Mouse (Mus musculus) liver, embryonic 11.5 days (tissue): ENCODE measurements around the gene Trip13. TPM values are rescaled to one million over a fixed set of nuclear protein-coding genes. Genes with fewer than 3 reads are reported as not detected.

ENCODE experiments used
- ATAC-seq: fragments of 200-750 bp; cut with Nextera tagmentation; replicated peaks from 2 replicates; pipeline ENCODE4 v1.8.0; 2017; ENCODE audit warnings: moderate number of reproducible peaks, mild to moderate bottlenecking, moderate TSS enrichment, moderate library complexity; ENCODE audit not compliant: low FRiP score
- DNase-seq: peaks from one replicate; pipeline ENCODE4 v3.0.0-alpha.2; 2017; ENCODE audit warnings: low spot score
- H3K27ac ChIP-seq: fragments of 300-500 bp; sonication (generic); 2 replicates; pipeline ENCODE4 v1.5.1; 2014; ENCODE audit warnings: mild to moderate bottlenecking, low read depth, low read length, control low read depth
- H3K27me3 ChIP-seq: fragments of 300-500 bp; sonication (generic); replicated peaks from 2 replicates; pipeline ENCODE4 v1.6.1; 2014; ENCODE audit warnings: low read length, mixed read lengths; ENCODE audit not compliant: control insufficient read depth, insufficient read depth
- H3K36me3 ChIP-seq: fragments of 300-500 bp; sonication (generic); 2 replicates; pipeline ENCODE4 v1.6.1; 2014; ENCODE audit warnings: mild to moderate bottlenecking, low read length, moderate library complexity, mixed read lengths; ENCODE audit not compliant: control insufficient read depth, insufficient read depth
- H3K4me1 ChIP-seq: fragments of 300-500 bp; sonication (generic); replicated peaks from 2 replicates; pipeline ENCODE4 v1.6.1; 2014; ENCODE audit warnings: low read length, mixed read lengths; ENCODE audit not compliant: control insufficient read depth, insufficient read depth
- H3K4me2 ChIP-seq: fragments of 300-500 bp; sonication (generic); 2 replicates; pipeline ENCODE4 v1.6.1; 2014; ENCODE audit warnings: mild to moderate bottlenecking, control low read depth, moderate library complexity
- H3K4me3 ChIP-seq: fragments of 300-500 bp; sonication (generic); 2 replicates; pipeline ENCODE4 v1.5.1; 2014; ENCODE audit warnings: low read depth, low read length, control low read depth
- H3K9ac ChIP-seq: fragments of 300-500 bp; sonication (generic); 2 replicates; pipeline ENCODE4 v1.6.1; 2014; ENCODE audit warnings: low read depth, low read length, control low read depth
- H3K9me3 ChIP-seq: fragments of 300-500 bp; sonication (generic); 2 replicates; pipeline ENCODE4 v1.6.1; 2016; ENCODE audit warnings: low read length, inconsistent platforms, mixed read lengths; ENCODE audit not compliant: control insufficient read depth
- WGBS: fragments of 180-500 bp; shearing (Covaris S2); extraction: QIAGEN DNeasy Blood & Tissue Kit; methylation state at CpG from one replicate; pipeline ENCODE4 v1.1.7; 2014; 5-methylcytosine and 5-hydroxymethylcytosine counted together
- polyA plus RNA-seq: library from polyadenylated mRNA; unstranded; fragments of >200 nt; fragmentation: Nextera tagmentation; extraction: Ambion mirVana; gene quantifications from 2 replicates; pipeline ENCODE4 v1.2.1, GENCODE M21; 2014

The Trip13 gene
- polyA plus RNA-seq, 1 experiment from 2014 or later, result 60.4 TPM

DNA sequence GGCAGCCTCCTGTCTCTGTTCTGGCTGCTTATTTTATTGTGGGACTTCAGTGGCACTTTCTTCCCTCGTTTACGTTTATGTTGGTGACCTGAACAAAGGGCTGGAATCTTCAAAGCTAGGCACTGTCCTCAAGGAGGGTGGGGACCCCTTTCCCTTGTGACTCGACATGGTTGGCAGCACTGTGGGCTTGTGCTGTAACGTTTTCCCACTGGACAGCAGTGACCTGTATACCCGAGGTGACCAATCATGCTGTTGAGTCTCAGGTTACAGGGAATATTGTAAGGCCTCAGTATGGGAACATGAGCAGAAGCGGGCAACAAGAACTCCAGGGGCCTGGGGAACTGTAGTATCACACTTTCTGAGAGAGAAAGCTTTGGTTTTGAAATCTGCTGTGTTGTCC lies 17.1 kb upstream of the Trip13 start:
- Histone ChIP-seq H3K27ac (no peak overlapping the region), H3K4me1 (no peaks in the 10 kb centered on the region), H3K36me3 (peaks cover 18% of the 10 kb centered on the region; the same call in 1 of the 2 replicates), H3K4me3 (no peak overlapping the region), H3K4me2 (no peak overlapping the region), H3K9ac (no peak overlapping the region), H3K27me3 (no peaks in the 10 kb centered on the region), H3K9me3 (no peaks in the 10 kb centered on the region)
- 76% methylated on average over 6 of the region's 6 CpGs for WGBS
- ATAC-seq (no peak), DNase-seq (no peak)

DNA sequence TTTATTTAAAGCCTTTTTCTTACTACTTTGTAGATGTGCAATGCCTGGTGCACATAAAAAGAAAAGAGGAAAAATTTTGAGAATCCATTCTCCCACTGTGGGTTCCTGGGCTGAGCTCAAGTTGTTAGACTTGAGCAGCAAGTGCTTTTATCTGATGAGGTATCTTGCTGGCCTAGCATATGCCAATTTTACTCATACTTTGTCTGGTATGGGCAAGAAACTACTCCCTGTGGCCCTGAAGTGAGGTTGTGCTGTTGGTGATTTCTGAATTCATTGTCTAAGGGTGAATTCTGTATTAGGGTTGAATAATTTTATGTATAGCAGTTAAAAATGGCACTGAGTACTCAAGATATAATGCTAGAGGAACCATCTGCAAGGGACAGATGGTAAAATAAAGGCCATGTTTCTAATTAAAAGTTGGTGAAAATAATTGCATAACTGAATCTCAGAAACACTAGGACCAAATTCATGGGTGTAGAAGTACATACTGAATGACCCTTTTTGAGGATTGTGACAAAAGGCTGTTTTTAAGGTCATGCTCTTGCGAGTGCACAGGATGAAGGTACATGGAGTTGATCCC lies 16.1 kb upstream of the Trip13 start:
- Histone ChIP-seq H3K4me2 (no peak overlapping the region), H3K27ac (no peak overlapping the region), H3K4me1 (no peaks in the 10 kb centered on the region), H3K9me3 (no peaks in the 10 kb centered on the region), H3K36me3 (peaks cover 14% of the 10 kb centered on the region; the same call in 1 of the 2 replicates), H3K4me3 (no peak overlapping the region), H3K9ac (no peak overlapping the region), H3K27me3 (no peaks in the 10 kb centered on the region)
- ATAC-seq (no peak), DNase-seq (no peak)
- WGBS, result 93% methylated on average over 1 of the region's 1 CpGs

DNA sequence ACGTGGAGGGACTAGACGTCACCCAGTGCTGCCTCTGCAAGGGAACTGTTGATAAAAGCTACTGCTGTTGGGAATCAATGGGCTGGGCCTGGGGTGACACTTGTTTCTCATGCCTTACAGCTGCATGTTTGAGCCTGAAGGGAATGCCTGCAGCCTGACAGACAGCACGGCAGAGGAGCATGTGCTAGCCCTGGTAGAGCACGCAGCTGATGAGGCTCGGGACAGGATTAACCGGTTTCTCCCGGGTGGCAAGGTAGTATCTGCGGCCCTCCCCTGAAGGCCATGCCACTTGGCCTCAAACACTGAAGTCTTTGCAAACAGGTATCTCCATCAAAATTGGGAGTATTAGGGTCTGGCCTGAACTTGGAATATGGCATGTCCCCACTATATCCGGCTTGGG lies 7.0 kb upstream of the Trip13 start:
- no peak overlapping the region for H3K9ac ChIP-seq
- H3K27ac ChIP-seq, result no peak overlapping the region
- no peaks in the 10 kb centered on the region for H3K4me1 ChIP-seq
- H3K36me3 ChIP-seq, result peaks cover 31% of the 10 kb centered on the region
- H3K9me3 ChIP-seq, result no peaks in the 10 kb centered on the region
- no peaks in the 10 kb centered on the region for H3K27me3 ChIP-seq
- no peak overlapping the region for H3K4me2 ChIP-seq
- WGBS, result 93% methylated on average over 9 of the region's 9 CpGs
- no peak overlapping the region for H3K4me3 ChIP-seq
- ATAC-seq, result no peak
- no peak for DNase-seq

DNA sequence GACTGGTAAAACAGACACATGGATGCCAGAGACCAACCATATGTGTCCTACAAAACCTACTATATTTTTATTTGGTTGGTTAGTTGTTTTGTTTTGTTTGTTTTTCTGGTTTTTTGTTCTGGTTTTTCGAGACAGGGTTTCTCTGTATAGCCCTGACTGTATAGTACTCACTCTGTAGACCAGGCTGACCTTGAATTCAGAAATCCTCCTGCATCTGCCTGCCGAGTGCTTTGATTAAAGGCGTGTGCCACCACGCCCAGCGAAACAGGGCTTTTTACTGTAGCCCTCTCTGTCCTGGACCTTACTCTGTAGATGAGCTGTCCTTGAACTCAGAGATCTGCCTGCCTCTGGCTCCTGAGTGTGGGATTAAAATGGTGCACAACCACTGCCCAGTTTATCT lies 1.5 kb upstream of the Trip13 start:
- H3K36me3 ChIP-seq, result peaks cover 14% of the 10 kb centered on the region

DNA sequence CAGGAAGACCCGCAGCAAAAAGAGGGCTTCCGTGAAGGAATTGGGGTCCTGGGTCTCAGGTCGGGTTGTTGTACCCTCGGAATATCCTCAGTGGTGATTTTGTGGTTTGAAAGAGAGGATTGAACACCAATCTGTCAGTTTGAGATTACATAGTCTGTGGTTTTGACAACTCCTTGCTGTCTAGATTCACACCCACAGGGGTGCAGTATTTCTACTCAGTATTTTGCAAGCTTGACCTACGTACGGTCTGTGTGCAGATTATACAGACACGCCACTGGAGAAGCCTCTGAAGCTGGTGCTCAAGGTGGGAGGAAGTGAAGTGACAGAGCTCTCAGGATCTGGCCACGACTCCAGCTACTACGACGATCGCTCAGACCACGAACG lies 585 bp upstream of the Trip13 start:
- H3K4me1 ChIP-seq, result peaks cover 7% of the 10 kb centered on the region
- peak overlapping the region; percentile 68 for H3K4me2 ChIP-seq
- no peaks in the 10 kb centered on the region for H3K27me3 ChIP-seq
- H3K9me3 ChIP-seq, result no peaks in the 10 kb centered on the region
- DNase-seq, result no peak
- H3K4me3 ChIP-seq, result peak overlapping the region; percentile 75
- ATAC-seq, result peak; percentile 21
- peak overlapping the region; percentile 91 for H3K9ac ChIP-seq
- 0 out of 2 replicates have a peak, but pooled peaks cover 10% of the 10 kb centered on the region for H3K36me3 ChIP-seq
- peak overlapping the region; percentile 90; the same call in 1 of the 2 replicates for H3K27ac ChIP-seq
- 23% methylated on average over 13 of the region's 13 CpGs for WGBS

More for the DNA sequence above, 1.5 kb upstream of the Trip13 start:
- Histone ChIP-seq H3K4me3 (no peak overlapping the region), H3K4me2 (no peak overlapping the region), H3K4me1 (peaks cover 7% of the 10 kb centered on the region), H3K27me3 (no peaks in the 10 kb centered on the region), H3K9me3 (no peaks in the 10 kb centered on the region), H3K9ac (no peak overlapping the region), H3K27ac (no peak overlapping the region)
- 90% methylated on average over 5 of the region's 5 CpGs for WGBS
- DNase-seq (no peak), ATAC-seq (no peak)

DNA sequence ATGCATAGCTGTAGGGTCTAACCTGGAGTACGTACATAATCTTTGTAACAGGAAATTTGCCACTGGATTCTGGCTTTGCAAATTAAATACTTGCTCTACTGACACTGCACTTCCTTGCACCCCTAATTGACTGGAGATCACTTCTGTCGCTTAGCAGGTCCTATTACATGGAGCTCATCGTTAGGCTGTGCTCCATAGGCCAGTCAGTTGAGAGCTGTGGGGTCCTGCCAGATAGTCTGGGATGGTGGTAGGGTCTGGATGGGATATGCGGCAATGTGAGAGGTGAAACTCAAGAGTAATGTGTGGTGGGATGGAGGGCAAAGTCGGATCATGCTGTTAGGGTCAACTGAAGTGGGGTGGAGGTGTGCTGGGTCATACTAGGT lies 655 bp downstream of the Trip13 start:
- H3K36me3 ChIP-seq, result peaks cover 6% of the 10 kb centered on the region; the same call in 1 of the 2 replicates
- 7% methylated on average over 5 of the region's 5 CpGs for WGBS

DNA sequence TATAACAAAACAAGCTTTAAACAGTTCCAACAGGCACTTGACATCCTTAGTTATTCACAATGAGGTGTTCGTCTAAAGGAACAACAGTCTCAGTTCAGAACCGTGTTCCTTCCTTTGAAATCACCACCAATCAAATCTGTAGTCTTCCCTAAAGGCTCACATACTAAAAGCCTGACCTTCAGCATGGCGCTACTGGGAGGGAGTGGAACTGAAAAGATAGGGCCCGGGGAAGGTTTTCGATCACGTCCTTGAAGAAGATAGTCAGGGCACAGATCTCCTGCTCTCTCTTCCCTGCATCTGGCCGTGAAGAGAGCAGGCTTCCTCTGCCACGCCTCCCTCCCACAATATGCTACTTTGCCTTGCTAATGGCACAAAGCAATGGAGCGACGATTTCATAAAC lies 5.4 kb downstream of the Trip13 start:
- Histone ChIP-seq H3K27ac (no peak overlapping the region), H3K4me2 (no peak overlapping the region), H3K4me3 (no peak overlapping the region), H3K9ac (no peak overlapping the region), H3K4me1 (no peaks in the 10 kb centered on the region), H3K36me3 (peaks cover 30% of the 10 kb centered on the region; the same call in 1 of the 2 replicates), H3K9me3 (no peaks in the 10 kb centered on the region), H3K27me3 (no peaks in the 10 kb centered on the region)
- ATAC-seq, result no peak
- no peak for DNase-seq
- 84% methylated on average over 10 of the region's 10 CpGs for WGBS

More for the DNA sequence above, 655 bp downstream of the Trip13 start:
- DNase-seq (no peak), ATAC-seq (peak; percentile 39)
- Histone ChIP-seq H3K27me3 (no peaks in the 10 kb centered on the region), H3K9me3 (no peaks in the 10 kb centered on the region), H3K9ac (peak overlapping the region; percentile 91), H3K4me1 (peaks cover 7% of the 10 kb centered on the region), H3K27ac (peak overlapping the region; percentile 90; the same call in 1 of the 2 replicates), H3K4me2 (peak overlapping the region; percentile 68), H3K4me3 (peak overlapping the region; percentile 75)

DNA sequence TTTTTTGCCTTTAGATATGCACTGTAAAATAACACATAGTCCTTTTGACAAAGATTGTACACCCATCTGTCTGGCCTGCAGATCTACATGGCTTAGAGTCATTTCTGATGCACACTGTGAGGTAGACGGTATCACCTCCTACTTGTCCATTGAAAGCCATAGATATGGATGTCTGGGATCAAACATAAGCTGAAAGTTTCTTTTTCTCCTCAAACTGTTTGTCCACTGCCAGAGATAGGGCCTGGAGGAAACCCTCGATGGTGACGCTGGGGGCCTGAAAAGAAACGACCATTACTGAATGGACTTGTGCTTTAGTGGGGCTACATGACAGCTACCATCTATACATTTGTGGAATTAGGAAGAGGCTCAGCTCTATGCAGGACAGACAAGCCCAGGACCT lies 24.5 kb downstream of the Trip13 start:
- DNase-seq (no peak), ATAC-seq (no peak)
- Histone ChIP-seq H3K4me3 (no peak overlapping the region), H3K9me3 (no peaks in the 10 kb centered on the region), H3K36me3 (peaks cover 21% of the 10 kb centered on the region), H3K4me1 (no peaks in the 10 kb centered on the region), H3K4me2 (no peak overlapping the region), H3K27me3 (no peaks in the 10 kb centered on the region), H3K9ac (no peak overlapping the region), H3K27ac (no peak overlapping the region)
- WGBS, result 86% methylated on average over 4 of the region's 4 CpGs

DNA sequence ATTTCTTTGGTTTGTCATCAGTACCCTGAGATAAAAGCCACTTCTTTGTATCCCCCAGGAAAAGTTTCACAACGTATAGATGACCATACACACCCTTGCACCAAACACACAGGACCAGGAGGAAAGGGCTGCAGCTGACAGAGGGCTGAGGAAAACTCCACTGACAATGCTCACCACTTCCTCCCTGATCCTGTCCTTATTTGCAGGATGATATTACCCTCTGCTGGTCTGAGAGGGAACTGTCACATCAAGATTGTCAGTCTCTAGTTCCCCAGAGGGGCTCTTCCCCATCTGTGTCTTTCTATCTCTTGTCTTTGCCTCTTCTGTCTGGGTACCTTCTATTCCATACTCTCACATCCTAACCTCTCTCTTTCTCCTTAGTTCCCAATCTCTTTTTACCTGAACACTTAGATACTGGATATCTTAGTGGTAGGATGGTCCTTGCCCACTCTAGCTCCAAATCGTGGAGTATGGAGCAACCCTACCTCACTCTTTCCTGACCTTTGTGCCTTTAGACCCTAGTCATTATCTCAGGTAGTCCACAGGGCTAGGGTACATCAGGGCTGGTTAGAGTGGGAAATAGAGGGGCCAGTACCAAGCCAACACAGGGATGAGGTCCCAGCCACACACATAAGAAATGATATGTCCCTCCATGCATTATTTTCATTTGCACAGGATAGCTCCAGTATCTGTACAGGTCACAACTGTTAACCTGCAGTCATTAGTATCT lies 29.7 kb downstream of the Trip13 start:
- Histone ChIP-seq H3K27ac (no peak overlapping the region), H3K9ac (no peak overlapping the region), H3K4me2 (no peak overlapping the region), H3K4me3 (no peak overlapping the region), H3K9me3 (no peaks in the 10 kb centered on the region), H3K27me3 (no peaks in the 10 kb centered on the region), H3K4me1 (no peaks in the 10 kb centered on the region), H3K36me3 (peaks cover 5% of the 10 kb centered on the region; the same call in 1 of the 2 replicates)
- 65% methylated on average over 2 of the region's 2 CpGs for WGBS
- ATAC-seq (no peak), DNase-seq (no peak)
